Mouse (Mus musculus): ENCODE measurements around the gene Kcnc1. TPM values are rescaled to one million over a fixed set of nuclear protein-coding genes. Genes with fewer than 3 reads are reported as not detected.

Kcnc1 gene
- total and polyA plus RNA-seq, 3 experiments: not detected

GRCm38 (mm10) chr7:46423951-46424350 is 27.7 kb downstream of the Kcnc1 start:
- H3K4me1 ChIP-seq (ENCODE audit: control insufficient read depth in 1 of 2, insufficient read depth in 2 of 2, low read length in 2 of 2): no peaks in the 10 kb centered on the region
- TF ChIP-seq GABPA (IDR thresholded peaks at IDR 0.05; ENCODE audit: low read depth, low read length) (no peak), POLR2A (IDR thresholded peaks at IDR 0.05; ENCODE audit: control insufficient read depth in 1 of 2, insufficient read depth in 1 of 2, low read depth in 1 of 2, low read length in 2 of 2, poor library complexity in 1 of 2) (no peak), MEF2A (IDR thresholded peaks at IDR 0.05; ENCODE audit: extremely low read depth, insufficient replicate concordance, low read depth, low read length, poor library complexity, severe bottlenecking) (no peak), MAZ (IDR thresholded peaks at IDR 0.05; ENCODE audit: low read depth, low read length) (no peak), TCF12 (IDR thresholded peaks at IDR 0.05; ENCODE audit: low read depth, low read length) (no peak), HCFC1 (IDR thresholded peaks at IDR 0.05; ENCODE audit: low read depth, low read length) (no peak), SIN3A (IDR thresholded peaks at IDR 0.05; ENCODE audit: low read length) (no peak), JUND (IDR thresholded peaks at IDR 0.05; ENCODE audit: low read depth, low read length) (no peak), GATA1 (IDR thresholded peaks at IDR 0.05; ENCODE audit: low read depth, low read length) (no peak), CHD1 (IDR thresholded peaks at IDR 0.05; ENCODE audit: low read depth, low read length) (no peak)

GRCm38 (mm10) chr7:46425012-46425411 is 28.7 kb downstream of the Kcnc1 start:
- no peak for DNase-seq (ENCODE audit: low read depth, low spot score)
- H3K79me2 ChIP-seq (ENCODE audit: control insufficient read depth, insufficient read depth, low read length, poor library complexity): no peaks in the 10 kb centered on the region
- no peaks in the 10 kb centered on the region for H3K4me1 ChIP-seq (ENCODE audit: control insufficient read depth in 1 of 2, insufficient read depth in 2 of 2, low read length in 2 of 2)
- no peaks in the 10 kb centered on the region for H3K9me3 ChIP-seq (replicated peaks; ENCODE audit: insufficient read depth, low read length)
- H3K4me3 ChIP-seq (ENCODE audit: control insufficient read depth in 1 of 2, insufficient read depth in 1 of 2, low read depth in 2 of 2, low read length in 2 of 2): no peak overlapping the region
- no peak overlapping the region for H3K9ac ChIP-seq (ENCODE audit: control insufficient read depth, low read depth, low read length, poor library complexity, severe bottlenecking)
- no peaks in the 10 kb centered on the region for H3K36me3 ChIP-seq (ENCODE audit: control insufficient read depth in 1 of 2, insufficient read depth in 2 of 2, low read length in 2 of 2)
- H3K27me3 ChIP-seq (ENCODE audit: control insufficient read depth in 1 of 2, insufficient read depth in 2 of 2, low read length in 2 of 2): no peaks in the 10 kb centered on the region; a peak in 1 of 4 replicates
- no peak overlapping the region for H3K27ac ChIP-seq (ENCODE audit: control insufficient read depth, low read depth, low read length)
- no peak for TF ChIP-seq ELF1 (IDR thresholded peaks at IDR 0.05; ENCODE audit: low read depth, low read length)
- no peak for TF ChIP-seq HCFC1 (IDR thresholded peaks at IDR 0.05; ENCODE audit: low read depth, low read length)
- no peak for TF ChIP-seq MAFK (IDR thresholded peaks at IDR 0.05; ENCODE audit: borderline replicate concordance, low read depth, low read length)
- no peak for TF ChIP-seq TAL1 (IDR thresholded peaks at IDR 0.05; ENCODE audit: low read length)
- no peak for TF ChIP-seq NELFE (IDR thresholded peaks at IDR 0.05; ENCODE audit: low read depth, low read length)
- TF ChIP-seq CHD1 (IDR thresholded peaks at IDR 0.05; ENCODE audit: low read depth, low read length): no peak
- no peak for TF ChIP-seq MXI1 (IDR thresholded peaks at IDR 0.05; ENCODE audit: low read depth, low read length)
- TF ChIP-seq JUND (IDR thresholded peaks at IDR 0.05; ENCODE audit: low read depth, low read length): no peak
- TF ChIP-seq POLR2A (IDR thresholded peaks at IDR 0.05; ENCODE audit: control insufficient read depth in 1 of 2, insufficient read depth in 1 of 2, low read depth in 1 of 2, low read length in 2 of 2, poor library complexity in 1 of 2): no peak
- no peak for TF ChIP-seq POLR2AphosphoS2 (IDR thresholded peaks at IDR 0.05; ENCODE audit: low read length)
- no peak for TF ChIP-seq ZMIZ1 (IDR thresholded peaks at IDR 0.05; ENCODE audit: low read depth, low read length)
- no peak for TF ChIP-seq NRF1 (IDR thresholded peaks at IDR 0.05; ENCODE audit: insufficient read depth, low read depth, low read length, poor library complexity, severe bottlenecking)
- TF ChIP-seq ZC3H11A (IDR thresholded peaks at IDR 0.05; ENCODE audit: low read depth, low read length): no peak
- no peak for TF ChIP-seq MEF2A (IDR thresholded peaks at IDR 0.05; ENCODE audit: extremely low read depth, insufficient replicate concordance, low read depth, low read length, poor library complexity, severe bottlenecking)

More at GRCm38 (mm10) chr7:46423951-46424350, 27.7 kb downstream of the Kcnc1 start:
- Histone ChIP-seq H3K9me3 (replicated peaks; ENCODE audit: insufficient read depth, low read length) (no peaks in the 10 kb centered on the region), H3K4me3 (ENCODE audit: control insufficient read depth in 1 of 2, insufficient read depth in 1 of 2, low read depth in 2 of 2, low read length in 2 of 2) (no peak overlapping the region), H3K36me3 (ENCODE audit: control insufficient read depth in 1 of 2, insufficient read depth in 2 of 2, low read length in 2 of 2) (no peaks in the 10 kb centered on the region), H3K9ac (ENCODE audit: control insufficient read depth, low read depth, low read length, poor library complexity, severe bottlenecking) (no peak overlapping the region), H3K27ac (ENCODE audit: control insufficient read depth, low read depth, low read length) (no peak overlapping the region), H3K27me3 (ENCODE audit: control insufficient read depth in 1 of 2, insufficient read depth in 2 of 2, low read length in 2 of 2) (no peaks in the 10 kb centered on the region; a peak in 1 of 4 replicates), H3K79me2 (ENCODE audit: control insufficient read depth, insufficient read depth, low read length, poor library complexity) (no peaks in the 10 kb centered on the region)
- DNase-seq (ENCODE audit: low read depth, low spot score): no peak

All from MEL (cell line).